Mouse (Mus musculus) cerebellum, adult 18-20 months (tissue): ENCODE data around the gene Mfap5.
"Not testable (repeated sequence)": the region's sequence is repeated elsewhere in the genome, so short reads cannot be mapped to it uniquely, and the experiment has no call there.

Source experiments
- DNase-seq, 2 experiments: peaks; one replicate each; pipeline ENCODE4 v3.0.0; 2021

The Mfap5 gene

GRCm38 (mm10) chr6:122514312-122514711 is 8.7 kb downstream of the Mfap5 start:
- DNase-seq: no peak

- not testable (repeated sequence) for DNase-seq
Observed at GRCm38 (mm10) chr6:122515762-122516161, 10.1 kb downstream of the Mfap5 start.

- DNase-seq: no peak
Observed at GRCm38 (mm10) chr6:122517668-122518067, 12.0 kb downstream of the Mfap5 start.

GRCm38 (mm10) chr6:122519384-122519783 is 13.7 kb downstream of the Mfap5 start:
- peak in 1 of 2 experiments; percentile 3 for DNase-seq

- no peak for DNase-seq
Observed at GRCm38 (mm10) chr6:122522595-122522994, 16.9 kb downstream of the Mfap5 start.

- DNase-seq: no peak
Observed at GRCm38 (mm10) chr6:122523289-122523688, 17.6 kb downstream of the Mfap5 start.

- DNase-seq: no peak
Observed at GRCm38 (mm10) chr6:122527596-122527995, 22.0 kb downstream of the Mfap5 start.

GRCm38 (mm10) chr6:122528136-122528535 is 22.5 kb downstream of the Mfap5 start:
- no peak for DNase-seq

- DNase-seq: no peak
Observed at GRCm38 (mm10) chr6:122531466-122532174, 26.0 kb downstream of the Mfap5 start.

GRCm38 (mm10) chr6:122532883-122533302 is 27.2 kb downstream of the Mfap5 start:
- DNase-seq: no peak

GRCm38 (mm10) chr6:122534032-122534431 is 28.4 kb downstream of the Mfap5 start:
- no peak for DNase-seq

GRCm38 (mm10) chr6:122539564-122539963 is 33.9 kb downstream of the Mfap5 start:
- DNase-seq: no peak

- not testable (repeated sequence) for DNase-seq
Observed at GRCm38 (mm10) chr6:122542459-122542858, 36.8 kb downstream of the Mfap5 start.

GRCm38 (mm10) chr6:122543574-122543973 is 37.9 kb downstream of the Mfap5 start:
- no peak for DNase-seq

GRCm38 (mm10) chr6:122544672-122545071 is 39.0 kb downstream of the Mfap5 start:
- DNase-seq: no peak

- no peak for DNase-seq
Observed at GRCm38 (mm10) chr6:122545289-122545882, 39.7 kb downstream of the Mfap5 start.

- DNase-seq: no peak
Observed at GRCm38 (mm10) chr6:122545948-122546347, 40.3 kb downstream of the Mfap5 start.

GRCm38 (mm10) chr6:122553606-122554005 is 48.0 kb downstream of the Mfap5 start, which contains the start of gene Aicda:
TSS of gene Aicda (plus strand) at chr6:122553801.
- no peak for DNase-seq

GRCm38 (mm10) chr6:122554102-122554501 is 48.5 kb downstream of the Mfap5 start:
- DNase-seq: no peak

- DNase-seq: no peak
Observed at GRCm38 (mm10) chr6:122555266-122555665, 49.6 kb downstream of the Mfap5 start.

GRCm38 (mm10) chr6:122556959-122557561 is 51.4 kb downstream of the Mfap5 start:
- peak; percentile 49 to 66 for DNase-seq

- DNase-seq: peak; percentile 54 to 60
Observed at GRCm38 (mm10) chr6:122560427-122560826, 54.8 kb downstream of the Mfap5 start.

- DNase-seq: no peak
Observed at GRCm38 (mm10) chr6:122561005-122561404, 55.4 kb downstream of the Mfap5 start.

GRCm38 (mm10) chr6:122562463-122562862 is 56.8 kb downstream of the Mfap5 start:
- DNase-seq: peak; percentile 39 to 54
